Mouse (Mus musculus) liver, embryonic 14.5 days (tissue): ENCODE measurements around the gene Rapgef1.
"Not testable (repeated sequence)": the region's sequence is repeated elsewhere in the genome, so short reads cannot be mapped to it uniquely, and the experiment has no call there.

ENCODE experiments used
- CTCF ChIP-seq: IDR thresholded peaks from 2 replicates; pipeline ENCODE4 v1.5.1; 2016; ENCODE audit warnings: antibody characterized with exemption, low read depth, control low read depth
- EP300 ChIP-seq: IDR thresholded peaks from 2 replicates; pipeline ENCODE4 v1.6.1; 2016; ENCODE audit warnings: antibody characterized with exemption, low read depth

DNA sequence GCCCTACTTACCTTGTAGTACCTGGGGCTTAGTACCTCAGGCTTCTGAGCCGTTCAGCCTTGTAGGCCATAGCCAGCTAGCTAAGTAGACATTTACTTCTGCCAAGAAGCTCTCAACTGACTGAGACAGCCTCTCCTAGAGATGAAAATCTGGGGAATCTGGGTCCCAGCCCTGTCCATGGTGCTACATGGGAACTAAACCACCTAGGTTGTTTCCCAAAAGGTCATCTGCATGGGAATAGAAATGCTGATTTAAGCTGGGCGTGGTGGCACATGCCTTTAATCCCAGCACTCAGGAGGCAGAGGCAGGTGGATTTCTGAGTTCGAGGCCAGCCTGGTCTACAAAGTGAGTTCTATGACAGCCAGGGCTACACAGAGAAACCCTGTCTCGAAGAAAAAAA is 88.7 kb downstream of the Rapgef1 start:
- not testable (repeated sequence) for TF ChIP-seq CTCF, EP300
